Mouse (Mus musculus) erythroid progenitor cell, adult 5-6 weeks (primary cell): ENCODE data around the gene Nkd2. TPM values are rescaled to one million over a fixed set of nuclear protein-coding genes. Genes with fewer than 3 reads are reported as not detected.

Experiments
- total RNA-seq, 2 experiments: library from RNA; stranded (forward) in 1 of 2; stranded (reverse) in 1 of 2; fragments of 150-400 nt in 1 of 2; fragments of 186-747, 209-891 nt in 1 of 2; gene quantifications; 2 replicates each; pipeline versions ENCODE4 v1.2.3 to v1.2.4; 2015 to 2017; ENCODE audit warnings: low replicate concordance in 2 of 2

Nkd2 gene
- total RNA-seq, 2 experiments from 2014 or later, result not detected

Other genes starting within 250 kb of the Nkd2 start
- gene Clptm1l, start 243.6 kb downstream of the Nkd2 start, total RNA-seq (2015; ENCODE audit: low replicate concordance), result 86.8 and 99.1 TPM in 2 replicates
- 30.0 and 51.1 TPM in 2 replicates for gene Clptm1l, start 243.6 kb downstream of the Nkd2 start, total RNA-seq (2017; ENCODE audit: low replicate concordance)
- 2.1 TPM in 1 of 2 replicates, not detected in the other for gene Tert, start 220.7 kb downstream of the Nkd2 start, total RNA-seq (2015; ENCODE audit: low replicate concordance)
- 0.77 TPM in 1 of 2 replicates, not detected in the other for gene Tert, start 220.7 kb downstream of the Nkd2 start, total RNA-seq (2017; ENCODE audit: low replicate concordance)
- gene Slc6a18, start 169.6 kb downstream of the Nkd2 start, total RNA-seq (2015; ENCODE audit: low replicate concordance), result not detected in 2 replicates
- not detected in 2 replicates for gene Slc6a18, start 169.6 kb downstream of the Nkd2 start, total RNA-seq (2017; ENCODE audit: low replicate concordance)
- not detected in 2 replicates for gene Slc6a19, start 142.8 kb downstream of the Nkd2 start, total RNA-seq (2015; ENCODE audit: low replicate concordance)
- not detected in 2 replicates for gene Slc6a19, start 142.8 kb downstream of the Nkd2 start, total RNA-seq (2017; ENCODE audit: low replicate concordance)
- gene Slc12a7, start 114.5 kb downstream of the Nkd2 start, total RNA-seq (2015; ENCODE audit: low replicate concordance), result 1.7 and 4.3 TPM in 2 replicates
- gene Slc12a7, start 114.5 kb downstream of the Nkd2 start, total RNA-seq (2017; ENCODE audit: low replicate concordance), result 1.1 and 1.5 TPM in 2 replicates
- 15.1 and 22.0 TPM in 2 replicates for gene Trip13, start 90.2 kb upstream of the Nkd2 start, total RNA-seq (2015; ENCODE audit: low replicate concordance)
- 26.8 and 31.5 TPM in 2 replicates for gene Trip13, start 90.2 kb upstream of the Nkd2 start, total RNA-seq (2017; ENCODE audit: low replicate concordance)
- 45.4 and 51.1 TPM in 2 replicates for gene Brd9, start 90.2 kb upstream of the Nkd2 start, total RNA-seq (2015; ENCODE audit: low replicate concordance)
- 74.1 and 124 TPM in 2 replicates for gene Brd9, start 90.2 kb upstream of the Nkd2 start, total RNA-seq (2017; ENCODE audit: low replicate concordance)
- gene Zdhhc11, start 116.2 kb upstream of the Nkd2 start, total RNA-seq (2015; ENCODE audit: low replicate concordance), result not detected in 2 replicates
- gene Zdhhc11, start 116.2 kb upstream of the Nkd2 start, total RNA-seq (2017; ENCODE audit: low replicate concordance), result not detected in 2 replicates
- 0.36 and 0.42 TPM in 2 replicates for gene Tppp, start 161.8 kb upstream of the Nkd2 start, total RNA-seq (2015; ENCODE audit: low replicate concordance)
- gene Tppp, start 161.8 kb upstream of the Nkd2 start, total RNA-seq (2017; ENCODE audit: low replicate concordance), result 0.08 and 1.0 TPM in 2 replicates
- 17.2 and 22.7 TPM in 2 replicates for gene Cep72, start 214.7 kb upstream of the Nkd2 start, total RNA-seq (2015; ENCODE audit: low replicate concordance)
- gene Cep72, start 214.7 kb upstream of the Nkd2 start, total RNA-seq (2017; ENCODE audit: low replicate concordance), result 24.7 and 28.1 TPM in 2 replicates